Mouse (Mus musculus): Measurements from ENCODE around the gene Dusp8.

Gene Dusp8

DNA sequence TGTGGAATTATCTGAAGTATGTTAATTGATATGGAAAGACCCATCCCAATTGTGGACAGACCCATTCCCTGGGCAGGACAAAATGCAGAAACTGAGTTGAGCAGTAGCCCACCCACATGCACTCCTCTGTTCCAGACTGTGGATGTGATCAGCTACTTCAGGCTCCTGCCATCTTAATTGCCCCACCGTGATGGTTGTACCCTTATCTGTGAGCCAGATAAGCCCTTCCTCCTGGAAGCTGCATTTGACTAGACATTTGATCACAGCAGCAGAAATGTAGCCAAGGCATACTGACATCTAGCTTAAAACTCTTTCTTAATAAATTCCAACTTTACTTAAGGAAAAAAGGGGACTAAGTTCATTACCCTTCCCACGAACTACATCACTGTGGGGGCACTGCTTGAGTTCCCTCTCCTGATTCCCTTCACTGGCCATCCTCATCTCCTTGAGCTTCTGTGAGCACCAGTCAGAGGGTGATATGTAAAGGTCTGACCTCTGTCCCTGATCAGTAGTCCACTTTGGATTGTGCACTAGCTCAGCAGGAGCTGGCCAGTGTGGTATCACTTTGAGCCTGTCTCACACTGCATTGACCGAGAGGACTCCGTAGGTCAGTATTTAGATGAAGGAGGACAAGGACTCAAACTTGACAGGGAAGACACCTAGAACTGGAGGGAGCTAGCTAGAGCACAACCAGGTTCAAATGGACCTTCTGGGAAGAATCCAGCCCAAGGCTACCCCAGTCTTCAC lies 9.3 kb downstream of the Dusp8 start:
- DNase-seq (ENCODE audit: low spot score in 2 of 2): no peak

DNA sequence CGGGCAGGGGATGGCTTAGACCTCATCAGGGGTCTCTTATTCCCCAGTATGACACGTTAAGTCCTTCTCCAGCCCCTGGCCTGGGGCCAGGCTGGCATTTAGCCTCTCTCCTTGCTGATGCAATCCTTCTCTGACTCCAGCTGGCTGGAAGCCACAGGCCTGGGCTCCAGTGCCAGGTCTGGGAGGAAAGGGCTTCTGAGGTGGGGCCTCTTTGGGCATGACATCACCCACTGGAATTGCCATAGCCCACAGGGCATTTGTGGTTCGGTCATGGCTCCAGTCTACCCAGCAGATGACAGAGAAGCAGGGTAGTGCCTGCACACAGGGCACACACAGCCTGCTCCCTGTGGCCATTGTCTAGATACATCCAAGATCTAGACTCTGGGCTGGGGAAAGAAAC lies 10.8 kb downstream of the Dusp8 start:
- peak in 1 of 2 experiments; percentile 50 for DNase-seq (ENCODE audit: low spot score in 2 of 2)

DNA sequence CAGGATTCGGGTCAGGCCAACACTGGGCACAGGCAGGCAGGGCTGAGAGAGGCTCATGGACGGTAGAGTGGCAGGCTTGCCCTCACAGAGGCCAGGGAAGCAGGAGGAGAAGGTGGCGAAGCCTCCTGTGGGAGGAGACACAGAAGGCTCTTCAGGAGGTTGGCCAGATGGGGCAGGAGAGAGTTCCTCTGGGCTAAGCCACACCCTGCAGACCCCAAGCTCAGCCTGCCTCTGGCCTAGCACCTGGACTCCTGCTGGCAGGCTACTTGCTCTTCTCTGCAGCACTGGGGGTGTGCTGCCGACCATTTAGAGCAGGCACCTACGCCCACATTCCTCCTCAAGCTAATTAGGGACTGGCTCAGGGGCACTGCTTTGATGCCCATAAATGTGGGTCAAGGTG lies 11.2 kb downstream of the Dusp8 start:
- no peak for DNase-seq (ENCODE audit: low spot score in 2 of 2)

DNA sequence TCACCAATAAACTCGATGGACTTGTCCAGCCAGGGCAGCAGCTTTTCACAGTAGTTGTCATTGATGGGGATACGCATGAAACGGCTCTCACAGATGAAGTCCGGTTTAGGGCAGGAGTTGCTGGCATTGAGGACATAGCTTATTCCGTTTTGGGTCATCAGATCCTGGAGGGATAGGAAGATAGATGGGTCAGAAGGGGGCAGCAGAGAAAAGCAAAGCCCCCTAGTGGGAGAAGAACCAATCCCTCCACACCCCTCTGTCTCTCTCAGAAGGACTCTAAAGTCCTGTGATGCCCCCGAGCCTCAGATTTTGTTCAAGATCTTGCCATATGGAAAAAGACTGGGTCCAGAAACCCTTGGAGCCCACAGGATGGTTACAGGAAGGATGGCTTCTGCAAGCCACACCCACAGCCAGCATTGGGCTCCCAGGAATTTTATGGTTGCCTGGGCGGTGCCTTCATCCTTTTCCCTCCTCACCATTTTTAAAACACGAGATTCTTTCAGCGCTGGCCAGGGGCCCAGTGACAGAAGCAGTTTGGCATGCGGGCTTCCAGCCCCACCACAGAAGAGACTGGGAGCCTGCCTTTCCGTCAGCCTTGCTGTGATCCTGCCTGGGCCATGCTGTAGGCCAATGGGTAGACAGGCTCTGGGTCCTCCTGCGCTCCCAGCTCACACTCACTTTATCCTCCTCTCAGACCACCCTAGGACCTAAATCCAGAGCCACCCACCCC lies 11.9 kb downstream of the Dusp8 start:
- peak in 1 of 2 experiments; percentile 33 for DNase-seq (ENCODE audit: low spot score in 2 of 2)

DNA sequence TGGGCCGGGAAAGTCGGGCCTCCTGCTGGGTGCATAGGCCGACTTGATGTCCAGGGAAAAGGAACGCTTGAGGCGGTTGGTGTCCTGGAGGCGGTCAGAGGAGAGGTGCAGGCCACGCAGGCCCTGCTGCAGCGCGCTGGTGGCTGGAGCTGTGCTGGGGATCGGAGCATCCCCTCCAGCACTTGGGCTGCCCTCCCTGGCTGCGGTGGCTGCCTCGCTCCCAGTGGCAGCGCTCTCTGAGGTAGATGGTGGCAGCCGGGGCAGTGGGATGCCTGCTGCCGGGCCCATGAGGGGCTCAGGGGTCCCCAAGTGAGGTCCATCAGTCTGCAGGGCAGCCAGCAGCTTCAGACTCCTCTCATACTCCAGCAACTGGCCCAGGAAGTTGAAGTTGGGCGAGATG lies 13.0 kb downstream of the Dusp8 start:
- no peak for DNase-seq (ENCODE audit: low spot score in 2 of 2)

DNA sequence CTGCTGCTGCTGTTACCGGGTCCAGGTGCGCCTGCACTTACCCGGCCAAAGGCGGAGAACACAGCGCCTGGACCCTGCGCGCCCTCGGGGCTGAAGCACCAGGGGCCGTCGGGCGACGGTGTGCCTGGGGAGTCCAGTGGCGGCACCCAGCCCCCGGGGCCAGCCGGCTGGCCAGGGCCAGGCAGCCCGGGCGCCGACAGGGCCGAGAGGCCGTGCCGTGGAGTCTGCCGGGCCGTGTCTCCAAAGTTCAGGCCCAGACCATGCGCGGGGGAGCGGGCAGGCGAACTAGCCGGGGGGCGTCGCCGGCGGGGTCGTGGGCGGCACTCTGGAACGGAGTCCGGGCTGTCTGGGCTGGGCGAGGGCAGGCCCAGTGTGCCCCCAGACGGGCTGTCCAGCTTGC lies 13.5 kb downstream of the Dusp8 start:
- no peak for DNase-seq (ENCODE audit: low spot score in 2 of 2)

DNA sequence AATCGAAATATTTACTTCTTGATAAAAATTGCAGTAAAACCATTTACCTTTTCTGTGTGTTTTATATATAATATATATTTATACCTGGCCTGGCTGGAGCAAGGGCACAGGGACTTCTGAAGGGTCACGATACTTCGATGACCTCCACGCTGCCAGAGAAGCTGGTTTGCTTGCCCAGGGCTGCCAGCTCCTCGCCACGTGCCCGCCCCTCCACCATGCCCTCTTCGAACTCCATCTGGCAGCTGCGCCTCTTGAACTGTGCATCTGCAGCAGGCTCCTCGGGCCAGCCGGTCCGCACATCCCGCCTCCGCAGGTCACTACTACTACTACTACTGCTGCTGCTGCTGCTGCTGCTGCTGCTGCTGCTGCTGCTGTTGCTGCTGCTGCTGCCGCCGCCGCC lies 13.9 kb downstream of the Dusp8 start:
- no peak for DNase-seq (ENCODE audit: low spot score in 2 of 2)

DNA sequence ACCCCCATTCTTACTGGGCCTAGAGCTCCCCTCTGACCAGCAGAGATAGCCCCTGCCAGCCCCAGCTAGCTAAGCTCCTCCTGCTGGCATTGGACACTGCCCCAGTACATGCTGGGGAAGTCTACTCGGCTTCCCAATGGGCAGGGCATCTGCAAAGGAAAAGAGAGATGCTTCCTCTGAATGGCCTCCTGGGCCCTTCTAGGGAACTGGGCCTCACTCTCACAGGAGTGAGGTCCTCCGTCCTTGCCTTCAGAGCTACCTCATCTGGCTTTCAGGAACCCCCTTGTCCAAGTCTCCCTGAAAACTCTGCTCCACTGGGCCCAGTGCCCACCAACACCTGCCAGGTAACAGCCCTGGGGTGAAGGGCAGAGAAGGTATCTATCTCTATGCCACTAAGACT lies 14.8 kb downstream of the Dusp8 start:
- no peak for DNase-seq (ENCODE audit: low spot score in 2 of 2)

DNA sequence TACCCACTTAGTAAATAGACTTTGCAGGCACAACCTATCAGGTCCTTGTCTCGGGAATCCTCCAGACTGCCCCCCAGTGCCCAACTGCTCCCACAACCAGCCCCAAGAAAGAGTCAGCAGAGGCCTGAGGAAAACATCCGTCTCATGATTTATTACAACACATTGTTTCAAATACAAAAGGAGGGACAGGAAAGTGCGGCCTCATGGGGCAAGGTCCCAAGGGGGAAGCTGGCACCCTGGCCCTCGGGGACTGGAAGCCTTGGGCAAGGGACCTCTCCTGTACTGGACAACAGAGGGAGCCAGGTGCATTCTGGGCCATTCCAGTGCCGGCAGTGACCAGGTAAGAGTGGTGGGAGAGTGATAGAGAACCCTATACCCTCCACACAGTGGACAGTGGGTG lies 16.3 kb downstream of the Dusp8 start:
- no peak for DNase-seq (ENCODE audit: low spot score in 2 of 2)

DNA sequence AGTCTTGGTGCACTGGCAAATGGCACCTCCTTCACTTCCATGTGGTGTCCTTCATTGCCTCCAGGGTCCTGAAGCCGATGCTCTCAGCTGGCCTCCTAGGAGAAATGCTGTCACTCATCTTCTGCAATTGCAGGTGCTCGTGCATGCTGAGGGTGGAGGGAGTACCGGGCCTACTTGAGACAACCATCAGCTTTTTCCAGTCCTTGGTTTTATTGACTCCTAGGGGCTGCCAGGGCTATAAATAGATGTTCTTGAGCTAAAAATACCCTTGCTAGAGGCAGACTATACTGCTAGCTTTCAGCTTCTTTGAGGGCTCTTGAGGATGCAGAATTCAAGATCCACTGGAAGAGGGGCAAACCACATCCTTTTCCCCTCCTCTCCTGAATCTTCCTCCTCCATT lies 18.5 kb downstream of the Dusp8 start:
- peak in 1 of 2 experiments; percentile 17 for DNase-seq (ENCODE audit: low spot score in 2 of 2)

DNA sequence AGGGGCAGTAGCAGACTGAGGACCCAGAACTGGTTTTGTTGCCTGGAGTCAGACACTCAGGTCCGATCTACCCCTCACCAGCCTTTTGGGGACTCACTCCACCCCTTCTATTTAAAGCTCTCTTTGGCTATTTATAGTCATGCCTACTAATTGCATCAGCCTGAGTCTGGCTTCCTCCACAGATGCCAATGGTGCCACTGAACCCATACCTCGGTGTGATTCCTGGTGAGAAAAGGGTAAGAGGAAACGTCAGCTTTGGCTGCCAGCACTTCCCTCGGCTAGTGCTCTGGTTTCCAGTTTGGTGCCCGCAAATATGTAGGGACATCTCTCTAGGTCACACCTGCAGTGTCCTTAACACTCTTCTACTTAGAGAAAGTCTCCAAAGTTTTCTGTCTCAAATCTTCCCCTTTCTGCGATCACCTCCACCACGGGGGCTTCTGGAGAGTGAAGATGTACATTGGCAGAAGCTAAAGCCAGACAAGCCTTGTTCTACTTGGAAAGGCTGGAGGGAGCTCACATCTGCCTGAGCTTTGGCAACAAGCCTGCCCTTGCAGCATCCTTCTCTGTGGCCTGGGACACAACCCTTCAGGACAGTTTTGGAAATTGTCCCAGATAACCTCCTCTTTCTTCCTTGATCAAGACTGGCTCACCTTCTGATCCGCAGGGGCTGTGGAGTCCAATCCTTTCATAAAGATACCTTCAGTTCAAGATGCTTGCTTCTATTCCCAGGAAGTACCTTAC lies 21.3 kb downstream of the Dusp8 start:
- no peak for DNase-seq (ENCODE audit: low spot score in 2 of 2)

DNA sequence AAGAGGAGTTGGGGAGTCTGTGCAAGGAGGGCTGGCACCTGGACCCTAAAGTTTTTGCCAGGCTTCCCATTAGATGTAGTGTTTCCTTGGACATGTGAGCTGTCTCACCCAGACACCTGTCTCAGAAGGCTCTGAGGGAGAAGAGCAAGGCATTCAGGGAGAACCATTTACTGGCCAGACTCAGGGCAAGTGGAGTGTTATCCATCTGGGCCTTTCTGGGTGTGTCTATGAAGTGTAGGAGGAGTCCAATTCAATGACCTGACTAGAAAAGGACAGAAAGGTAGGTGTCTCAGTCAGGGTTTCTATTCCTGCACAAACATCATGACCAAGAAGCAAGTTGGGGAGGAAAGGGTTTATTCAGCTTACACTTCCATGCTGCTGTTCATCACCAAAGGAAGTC lies 23.9 kb downstream of the Dusp8 start:
- no peak for DNase-seq (ENCODE audit: low spot score in 2 of 2)

DNA sequence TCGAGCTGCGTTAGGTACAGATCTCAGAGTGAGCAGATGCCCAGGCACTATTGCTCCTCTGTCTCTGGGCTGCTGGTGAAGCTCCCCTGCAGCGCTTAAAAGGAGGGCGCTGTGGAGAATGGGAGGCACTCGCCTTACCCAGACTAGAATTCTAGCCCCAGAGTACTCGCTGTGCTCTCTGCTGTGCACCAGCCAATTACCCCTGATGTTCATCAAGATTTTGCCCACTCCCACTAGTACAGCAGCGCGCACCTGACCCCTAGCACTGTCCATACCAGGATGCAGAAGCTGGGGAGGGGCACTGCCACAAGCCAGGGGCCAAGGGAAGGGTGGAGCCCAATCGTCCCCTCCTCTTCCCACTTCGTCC lies 24.4 kb downstream of the Dusp8 start:
- DNase-seq (ENCODE audit: low spot score in 2 of 2): no peak

DNA sequence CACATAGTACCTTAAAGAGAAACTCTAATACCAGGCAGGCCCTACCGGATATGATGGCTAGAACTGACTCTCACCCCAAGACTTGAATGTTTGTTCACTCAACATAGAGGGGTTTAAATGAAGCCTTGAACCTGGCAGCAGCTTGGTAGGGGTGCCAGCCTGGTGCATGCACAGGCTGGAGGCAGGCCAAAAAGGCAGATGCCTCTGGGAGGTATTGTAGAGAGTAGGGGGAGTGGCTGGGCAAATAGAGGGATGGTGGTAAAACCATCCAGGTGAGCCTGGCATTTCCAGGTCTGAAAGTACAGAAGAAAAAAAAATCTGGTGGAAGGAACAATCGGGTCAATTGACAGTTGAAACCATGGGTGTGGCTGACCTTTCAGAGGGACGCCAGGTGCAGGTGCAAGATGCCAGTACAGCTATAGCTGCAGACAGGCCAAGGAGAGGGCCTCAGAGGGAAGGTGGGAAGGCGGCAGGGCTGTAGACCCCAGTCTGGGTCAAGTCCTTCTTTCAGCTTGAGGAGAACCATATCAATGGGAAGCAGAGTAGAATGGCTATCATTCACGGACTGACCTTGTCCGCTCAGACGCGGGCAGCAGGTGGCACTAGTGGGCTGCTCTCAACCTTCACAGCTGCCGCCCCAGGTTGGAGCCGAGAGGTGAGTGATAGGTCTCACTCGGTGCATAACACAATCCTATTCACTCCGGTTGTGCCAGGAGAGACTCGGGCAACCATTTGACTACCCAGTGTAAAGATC lies 25.0 kb downstream of the Dusp8 start:
- DNase-seq (ENCODE audit: low spot score in 2 of 2): peak; percentile 77 to 78

DNA sequence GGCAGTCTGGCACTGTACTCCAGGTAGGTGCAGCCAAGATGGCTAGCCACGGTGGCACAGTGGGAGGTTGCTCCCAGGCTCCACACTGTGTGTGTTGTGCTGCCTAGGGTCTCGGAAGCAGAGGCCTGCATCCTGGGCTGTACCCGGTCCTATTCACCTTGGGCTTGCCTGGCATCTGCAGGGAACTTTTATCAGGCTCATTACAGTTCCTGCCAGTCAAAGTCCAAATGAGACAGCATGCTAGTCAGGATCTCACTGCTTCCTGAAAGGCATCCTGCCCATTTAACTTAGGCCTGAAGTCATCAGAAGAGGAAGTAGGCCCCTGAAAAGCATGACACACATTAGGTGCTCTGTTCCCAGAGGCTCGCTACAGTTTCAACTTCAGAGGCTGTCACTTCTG lies 27.2 kb downstream of the Dusp8 start:
- DNase-seq (ENCODE audit: low spot score in 2 of 2): no peak

DNA sequence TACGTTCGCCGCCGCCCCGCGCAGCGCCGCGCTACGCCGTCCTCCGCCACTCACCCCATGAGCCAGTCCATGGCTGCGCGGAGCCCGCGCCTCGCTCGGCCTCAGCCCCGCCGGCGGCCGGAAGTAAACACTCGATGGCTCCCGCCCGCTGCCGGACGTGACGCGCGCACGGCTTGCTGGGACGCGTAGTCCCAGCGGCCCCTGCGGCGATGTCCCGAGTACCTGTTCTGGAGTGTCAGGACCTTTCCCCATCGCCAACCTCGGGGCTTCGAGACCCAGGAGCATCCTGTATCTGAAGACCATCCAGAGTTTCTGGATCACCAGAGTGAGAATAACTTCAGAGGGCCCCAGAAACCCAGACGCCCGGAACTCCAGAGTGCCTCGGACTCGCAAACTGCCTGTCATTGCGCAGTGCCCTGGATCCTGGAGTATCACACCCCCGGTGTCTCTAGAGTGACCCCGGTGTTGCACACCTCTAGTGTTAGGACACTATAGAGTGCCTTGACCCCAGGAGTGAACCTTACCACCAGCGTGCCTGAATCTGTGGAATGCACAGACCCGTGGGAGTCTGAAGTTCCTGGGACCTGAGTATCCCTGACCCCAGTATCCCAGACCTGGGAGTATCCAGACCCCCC lies 34.6 kb downstream of the Dusp8 start, which contains the start of gene Mob2:
Mob2 (minus strand) TSS at position 135 of the 635 bp plus-strand sequence.
- peak; percentile 88 to 94 for DNase-seq (ENCODE audit: low spot score in 2 of 2)

DNA sequence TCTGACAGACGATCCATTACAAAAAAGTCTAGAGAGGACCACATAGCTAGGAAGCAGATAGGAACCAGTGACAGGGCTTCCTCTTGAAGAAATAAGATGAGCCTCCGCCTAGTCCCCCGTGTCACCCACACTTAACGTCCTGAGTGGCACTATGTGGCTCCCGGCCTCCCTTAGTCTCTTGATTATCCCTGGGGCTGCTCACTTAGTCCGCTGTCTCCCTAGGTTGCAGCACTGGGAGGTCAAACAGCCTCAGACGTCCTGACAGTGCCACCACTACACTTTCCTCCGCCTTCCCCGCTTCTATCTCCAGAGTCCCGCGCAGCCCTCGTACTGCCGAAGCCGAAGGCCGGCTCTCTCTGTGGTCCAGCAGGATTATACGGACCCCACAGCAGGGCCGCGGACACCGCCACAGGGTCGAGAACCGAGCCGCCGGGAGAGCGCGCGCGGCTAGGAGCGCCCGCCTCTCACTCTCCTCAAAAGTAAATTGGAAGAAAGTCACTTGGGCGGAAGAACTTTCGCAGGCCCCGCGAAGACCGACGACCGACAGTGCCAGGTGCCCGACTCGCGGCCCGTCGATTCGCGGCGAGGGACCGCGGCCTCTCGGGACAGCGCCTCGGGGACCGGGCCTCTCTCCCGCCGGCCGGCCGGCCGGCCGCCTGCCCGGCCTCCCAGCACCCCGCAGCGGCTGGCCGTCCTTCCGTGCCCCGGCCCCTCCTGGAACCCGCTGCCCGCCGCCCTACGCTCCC lies 35.3 kb downstream of the Dusp8 start:
- DNase-seq (ENCODE audit: low spot score in 2 of 2): no peak

DNA sequence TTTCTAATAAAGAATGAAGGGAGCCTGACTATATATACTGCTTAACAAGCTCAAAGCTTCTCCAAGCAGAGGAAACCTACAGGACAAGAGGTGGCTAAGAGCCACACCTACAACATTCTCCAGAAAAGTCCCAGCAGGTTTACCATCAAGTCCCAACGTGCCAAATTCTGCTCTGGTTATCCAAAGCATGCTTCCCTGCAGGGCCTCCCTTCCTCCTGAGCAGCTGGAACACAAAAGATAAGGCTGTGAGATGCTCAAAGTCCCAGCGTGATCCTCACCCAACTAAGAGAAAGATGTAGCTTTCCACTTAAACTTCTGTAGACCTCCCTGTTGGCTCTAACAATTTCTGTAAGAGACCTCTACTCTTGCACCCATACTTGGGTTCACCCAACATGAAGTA lies 36.6 kb downstream of the Dusp8 start:
- DNase-seq (ENCODE audit: low spot score in 2 of 2): no peak

DNA sequence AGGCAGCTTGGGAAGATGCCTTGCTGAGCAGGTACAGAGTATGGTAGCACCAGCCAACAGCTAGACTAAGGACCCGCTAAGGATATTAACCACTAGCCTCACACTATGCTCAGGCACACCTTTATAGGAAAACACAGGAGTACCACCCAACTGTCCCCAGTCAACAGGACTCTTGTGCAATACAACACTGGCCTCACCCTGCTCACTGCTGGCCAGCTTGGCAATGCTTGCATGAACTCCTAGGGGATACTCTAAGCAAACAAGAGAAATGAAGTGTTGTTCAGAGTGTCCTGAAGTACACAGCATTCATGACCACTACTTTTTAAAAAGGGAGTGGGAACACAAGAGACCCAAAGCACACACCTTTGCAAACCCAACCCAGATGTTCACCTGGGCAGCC lies 38.5 kb downstream of the Dusp8 start:
- no peak for DNase-seq (ENCODE audit: low spot score in 2 of 2)

DNA sequence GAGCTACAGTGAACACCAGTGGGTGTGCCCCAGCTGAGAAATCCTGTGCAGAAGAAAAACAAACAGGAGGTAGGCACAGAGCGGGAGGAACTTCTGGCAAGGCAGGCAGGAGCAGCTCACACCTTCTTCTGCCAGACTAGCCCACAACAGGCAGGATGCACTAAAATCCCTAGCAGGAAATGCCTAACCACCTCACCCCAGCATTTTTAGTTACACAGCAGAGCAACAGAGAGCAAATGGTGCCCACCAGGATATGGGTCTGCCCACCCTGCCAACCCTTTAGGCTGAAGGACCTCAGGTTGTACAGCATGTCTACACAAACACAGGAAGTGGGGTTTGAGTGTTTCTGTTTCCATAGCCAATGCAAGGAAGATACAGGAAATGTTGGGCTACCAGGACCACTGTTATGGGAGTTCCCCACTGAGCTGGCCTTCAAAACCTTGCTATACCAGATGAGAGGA lies 39.0 kb downstream of the Dusp8 start:
- no peak for DNase-seq (ENCODE audit: low spot score in 2 of 2)

DNA sequence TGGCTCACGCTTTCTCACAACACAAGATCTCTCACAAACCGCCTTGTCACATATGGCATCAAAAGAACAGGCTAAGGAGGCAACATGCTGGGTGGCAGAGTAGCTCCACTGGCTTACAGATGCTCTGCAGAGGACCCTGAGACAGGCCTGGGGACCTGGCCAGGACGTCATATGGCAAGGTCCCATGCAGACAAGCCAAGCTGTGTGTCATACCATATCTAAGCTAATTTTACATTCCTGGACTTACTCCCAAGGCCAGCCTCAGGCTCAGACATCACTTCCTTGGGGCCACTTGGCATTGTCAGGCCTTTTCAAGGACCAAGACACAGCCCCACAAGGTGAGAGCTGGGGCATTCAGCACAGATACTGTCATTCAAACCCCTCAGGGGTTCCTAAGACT lies 40.2 kb downstream of the Dusp8 start:
- DNase-seq (ENCODE audit: low spot score in 2 of 2): no peak
